Mouse (Mus musculus): ENCODE measurements around the gene Cdh23. TPM values are rescaled to one million over a fixed set of nuclear protein-coding genes. Genes with fewer than 3 reads are reported as not detected.
A peak's percentile ranks its signal among the peaks of the same experiment; 100 is the strongest.

Gene Cdh23
- polyA plus RNA-seq, 1 experiment, result 9.0 TPM

DNA sequence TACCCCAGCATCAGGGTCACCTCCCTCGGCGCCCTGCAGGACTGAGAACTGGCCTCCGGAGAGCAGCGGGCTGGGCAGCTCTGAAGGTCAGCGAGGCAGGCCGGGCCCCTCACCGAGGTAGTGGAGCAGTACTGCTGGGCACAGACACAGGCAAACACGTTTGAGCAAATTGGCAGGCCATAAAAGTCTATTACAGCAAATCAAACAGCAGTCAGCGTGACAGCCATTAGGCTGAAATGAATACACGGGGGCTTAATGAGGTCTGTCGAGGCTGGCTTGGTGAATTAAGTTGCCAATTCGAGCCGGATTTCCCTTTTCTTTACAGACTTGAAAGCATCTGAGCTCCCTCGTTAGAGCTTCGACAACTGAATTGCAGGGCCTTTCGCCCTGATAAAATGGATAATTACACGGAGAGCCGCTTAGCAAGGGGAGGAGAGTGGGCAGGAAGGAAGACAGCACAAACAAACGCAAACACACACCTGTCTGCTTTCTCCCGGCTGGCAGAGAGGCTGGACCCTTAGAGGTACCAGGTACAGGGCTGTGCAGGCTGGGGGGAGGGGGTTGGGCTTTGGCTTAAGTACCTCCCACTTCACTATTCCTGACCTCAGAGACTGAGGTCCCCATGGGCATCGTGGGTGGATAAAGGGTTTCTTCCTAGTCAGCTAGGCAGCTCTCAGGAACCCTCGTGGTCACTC lies 103.3 kb downstream of the Cdh23 start:
- no peak for TF ChIP-seq POLR2A (IDR thresholded peaks at IDR 0.05; ENCODE audit: borderline replicate concordance, extremely low read depth, insufficient read depth, insufficient read length, poor library complexity, severe bottlenecking)
- no peak for TF ChIP-seq CTCF (IDR thresholded peaks at IDR 0.05; ENCODE audit: borderline replicate concordance, extremely low read depth, insufficient read depth, insufficient read length)

DNA sequence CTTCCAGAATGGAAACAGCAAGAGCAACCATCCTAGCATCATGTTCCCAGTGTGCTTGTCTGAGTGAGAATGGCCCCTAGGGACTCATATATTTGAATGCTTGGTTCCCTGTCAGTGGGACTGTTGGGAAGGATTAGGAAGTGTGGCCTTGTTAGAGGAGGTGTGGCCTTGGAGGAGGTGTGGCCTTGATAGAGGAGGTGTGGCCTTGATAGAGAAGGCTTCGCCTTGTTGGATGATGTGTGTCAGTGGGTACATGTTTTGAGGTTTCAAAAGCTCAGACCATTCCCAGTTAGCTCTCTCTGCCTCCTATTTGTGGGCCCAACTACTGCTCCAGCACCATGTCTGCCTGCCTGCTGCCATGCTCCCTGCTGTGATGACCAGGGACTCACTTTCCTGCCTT lies 105.0 kb downstream of the Cdh23 start:
- TF ChIP-seq POLR2A (IDR thresholded peaks at IDR 0.05; ENCODE audit: borderline replicate concordance, extremely low read depth, insufficient read depth, insufficient read length, poor library complexity, severe bottlenecking) (no peak), CTCF (IDR thresholded peaks at IDR 0.05; ENCODE audit: borderline replicate concordance, extremely low read depth, insufficient read depth, insufficient read length) (no peak)
- no peak for DNase-seq (ENCODE audit: low read depth)

More for the DNA sequence above, 103.3 kb downstream of the Cdh23 start:
- peak; percentile 96 for DNase-seq (ENCODE audit: low read depth)

DNA sequence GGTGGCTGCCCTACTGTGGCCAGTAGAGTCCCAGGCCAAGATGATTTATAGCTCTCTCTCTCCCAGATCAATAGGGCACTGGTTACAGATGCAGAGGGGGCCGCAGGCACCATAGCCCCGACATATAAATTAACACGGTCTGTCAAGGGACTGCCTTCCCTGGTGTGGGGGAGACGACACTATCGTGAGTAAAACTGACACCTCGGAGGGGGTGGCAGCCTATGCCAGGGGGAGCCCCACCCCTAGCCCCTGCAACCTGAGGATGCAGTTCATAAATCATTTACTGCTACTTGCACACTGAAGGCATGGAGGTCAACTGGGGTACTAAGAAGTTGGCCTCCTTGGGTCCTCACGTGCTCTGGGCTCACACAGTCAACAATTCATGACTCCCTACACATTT lies 106.0 kb downstream of the Cdh23 start:
- TF ChIP-seq POLR2A (IDR thresholded peaks at IDR 0.05; ENCODE audit: borderline replicate concordance, extremely low read depth, insufficient read depth, insufficient read length, poor library complexity, severe bottlenecking) (no peak), CTCF (IDR thresholded peaks at IDR 0.05; ENCODE audit: borderline replicate concordance, extremely low read depth, insufficient read depth, insufficient read length) (no peak)
- no peak for DNase-seq (ENCODE audit: low read depth)

DNA sequence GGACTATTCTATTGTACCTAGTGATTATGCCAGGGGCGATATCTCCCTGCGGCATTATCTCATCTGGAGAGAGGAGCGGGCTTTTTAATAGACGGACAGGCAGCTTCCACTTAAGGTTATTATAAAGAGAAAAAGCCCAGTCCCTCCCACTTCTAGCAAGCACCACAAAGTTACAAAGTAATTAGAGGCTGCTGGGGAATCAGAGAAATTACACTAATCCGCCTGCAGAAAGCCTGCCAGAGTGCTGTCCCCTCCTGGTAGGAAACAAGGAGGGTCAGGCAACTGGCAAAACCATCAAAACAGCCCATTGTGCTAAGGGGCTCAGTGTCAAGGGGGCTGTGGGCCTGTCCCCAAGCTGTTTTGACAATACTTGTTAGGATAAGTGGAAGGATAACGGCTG lies 110.6 kb downstream of the Cdh23 start:
- TF ChIP-seq CTCF (IDR thresholded peaks at IDR 0.05; ENCODE audit: borderline replicate concordance, extremely low read depth, insufficient read depth, insufficient read length) (no peak), POLR2A (IDR thresholded peaks at IDR 0.05; ENCODE audit: borderline replicate concordance, extremely low read depth, insufficient read depth, insufficient read length, poor library complexity, severe bottlenecking) (no peak)
- peak; percentile 77 for DNase-seq (ENCODE audit: low read depth)

DNA sequence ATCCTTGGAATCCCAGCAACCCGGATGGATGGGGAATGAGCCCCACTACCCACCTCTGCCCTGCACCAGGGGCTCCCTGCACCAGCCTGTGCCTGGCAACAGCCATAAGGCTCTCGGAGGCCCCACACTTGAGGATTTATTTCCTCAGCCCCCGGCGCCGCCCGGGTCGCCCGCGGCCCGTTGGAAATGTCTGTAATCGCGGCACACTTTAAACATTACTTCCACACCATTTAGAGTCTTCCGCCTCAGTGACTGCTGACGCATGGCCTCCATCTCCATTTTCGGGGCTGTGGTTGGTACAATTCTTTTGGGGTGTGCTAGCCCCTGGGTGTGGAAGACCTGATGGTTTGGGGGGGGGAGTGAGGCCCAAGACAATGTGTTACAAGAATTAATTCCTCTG lies 113.3 kb downstream of the Cdh23 start:
- TF ChIP-seq POLR2A (IDR thresholded peaks at IDR 0.05; ENCODE audit: borderline replicate concordance, extremely low read depth, insufficient read depth, insufficient read length, poor library complexity, severe bottlenecking) (no peak), CTCF (IDR thresholded peaks at IDR 0.05; ENCODE audit: borderline replicate concordance, extremely low read depth, insufficient read depth, insufficient read length) (no peak)
- peak; percentile 68 for DNase-seq (ENCODE audit: low read depth)

DNA sequence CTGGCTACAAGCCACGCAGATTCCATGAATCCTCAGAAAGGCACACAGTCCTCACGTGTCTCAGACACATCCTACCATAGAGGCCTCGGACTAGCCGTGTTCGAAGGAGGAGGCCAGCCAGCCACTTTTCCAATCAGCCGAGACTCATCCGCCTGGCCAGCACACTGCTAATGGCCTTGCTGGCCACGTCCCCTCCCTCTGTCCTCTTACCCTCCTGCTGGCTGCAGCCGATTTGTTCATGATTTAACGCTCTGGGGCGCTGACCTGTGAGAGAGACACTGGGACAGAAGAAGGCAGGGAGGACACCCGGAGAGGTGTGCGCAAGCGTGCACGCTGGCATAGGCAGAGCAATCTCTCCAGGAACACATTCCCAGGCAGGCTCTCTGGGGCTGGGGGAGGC lies 115.6 kb downstream of the Cdh23 start:
- TF ChIP-seq CTCF (IDR thresholded peaks at IDR 0.05; ENCODE audit: borderline replicate concordance, extremely low read depth, insufficient read depth, insufficient read length) (no peak), POLR2A (IDR thresholded peaks at IDR 0.05; ENCODE audit: borderline replicate concordance, extremely low read depth, insufficient read depth, insufficient read length, poor library complexity, severe bottlenecking) (no peak)
- no peak for DNase-seq (ENCODE audit: low read depth)

DNA sequence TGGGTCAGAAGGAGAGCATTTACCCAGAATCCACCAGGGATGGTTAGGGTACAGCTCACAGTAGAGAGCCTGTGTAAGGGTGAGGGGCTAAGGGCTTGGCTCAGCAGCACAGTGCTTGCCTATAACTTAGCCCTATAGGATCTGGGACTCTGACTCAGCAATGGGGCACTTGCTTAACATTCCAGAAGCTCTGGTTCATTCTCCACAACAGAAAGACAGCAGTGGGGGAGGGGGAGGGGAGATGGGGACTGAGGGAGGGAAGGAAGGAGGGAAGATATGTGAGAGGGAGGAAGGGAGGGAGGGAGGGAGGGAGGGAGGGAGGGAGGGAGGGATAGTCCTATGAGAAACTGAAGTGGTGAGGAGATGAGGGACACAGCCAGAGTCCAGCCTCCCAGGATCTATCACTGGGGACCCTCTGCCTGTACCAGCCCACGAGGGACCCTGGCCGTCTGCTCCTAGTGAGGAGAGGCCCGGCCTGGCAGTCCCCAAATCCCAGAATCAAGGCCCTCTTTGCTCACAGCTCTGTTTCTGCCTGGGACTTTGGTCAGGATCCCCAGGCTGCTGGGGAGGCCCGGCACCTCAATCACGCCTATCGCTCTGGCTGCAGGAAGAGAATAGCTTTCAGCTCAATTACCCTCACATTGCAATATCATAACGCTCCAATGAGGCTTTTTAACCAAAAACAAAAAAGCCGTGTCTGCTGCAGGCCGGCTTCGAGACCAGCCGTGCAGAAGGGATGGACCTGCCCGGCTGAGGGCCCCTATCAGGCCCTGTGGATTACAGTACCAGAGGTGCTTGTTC lies 117.4 kb downstream of the Cdh23 start:
- no peak for TF ChIP-seq POLR2A (IDR thresholded peaks at IDR 0.05; ENCODE audit: borderline replicate concordance, extremely low read depth, insufficient read depth, insufficient read length, poor library complexity, severe bottlenecking)
- TF ChIP-seq CTCF (IDR thresholded peaks at IDR 0.05; ENCODE audit: borderline replicate concordance, extremely low read depth, insufficient read depth, insufficient read length), result no peak
- DNase-seq (ENCODE audit: low read depth), result peak; percentile 80

DNA sequence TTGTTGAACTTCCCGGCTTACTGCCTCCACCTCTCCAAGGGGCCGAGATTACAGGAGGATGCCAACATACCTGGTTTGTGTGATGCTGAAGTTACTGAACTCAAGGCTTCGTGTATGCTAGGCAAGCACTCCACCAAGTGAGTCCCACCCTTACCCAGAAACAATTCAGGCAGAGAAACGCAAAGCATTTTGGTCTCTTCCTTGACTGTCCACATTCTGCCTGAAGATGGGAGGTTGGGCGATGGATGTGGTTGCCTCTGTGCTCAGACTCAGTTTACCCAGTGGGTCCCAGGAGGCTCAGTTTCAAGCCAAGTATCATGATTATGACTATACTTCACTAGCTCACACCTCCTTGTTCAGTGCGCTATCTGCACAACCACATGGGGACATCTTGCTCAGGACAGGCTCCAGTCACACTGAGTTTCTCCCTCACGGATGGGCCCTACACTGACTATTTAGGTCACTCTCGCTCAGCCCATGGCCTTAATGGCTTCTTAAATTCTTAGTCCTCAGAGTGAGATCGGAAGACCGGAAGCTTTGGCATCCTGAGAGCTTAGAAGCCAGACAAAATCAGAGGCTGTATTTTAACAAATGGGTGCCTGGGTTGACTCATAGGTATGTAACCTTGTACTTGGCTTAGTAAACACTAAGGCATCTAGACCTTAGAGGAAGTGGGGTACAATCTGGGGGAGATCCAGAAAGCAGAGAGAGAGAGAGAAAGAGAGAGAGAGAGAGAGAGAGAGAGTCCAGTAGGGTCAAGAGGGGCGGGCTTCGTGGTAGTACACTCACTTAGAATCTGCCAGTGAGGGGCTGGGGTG lies 118.2 kb downstream of the Cdh23 start:
- TF ChIP-seq POLR2A (IDR thresholded peaks at IDR 0.05; ENCODE audit: borderline replicate concordance, extremely low read depth, insufficient read depth, insufficient read length, poor library complexity, severe bottlenecking) (no peak), CTCF (IDR thresholded peaks at IDR 0.05; ENCODE audit: borderline replicate concordance, extremely low read depth, insufficient read depth, insufficient read length) (no peak)

DNA sequence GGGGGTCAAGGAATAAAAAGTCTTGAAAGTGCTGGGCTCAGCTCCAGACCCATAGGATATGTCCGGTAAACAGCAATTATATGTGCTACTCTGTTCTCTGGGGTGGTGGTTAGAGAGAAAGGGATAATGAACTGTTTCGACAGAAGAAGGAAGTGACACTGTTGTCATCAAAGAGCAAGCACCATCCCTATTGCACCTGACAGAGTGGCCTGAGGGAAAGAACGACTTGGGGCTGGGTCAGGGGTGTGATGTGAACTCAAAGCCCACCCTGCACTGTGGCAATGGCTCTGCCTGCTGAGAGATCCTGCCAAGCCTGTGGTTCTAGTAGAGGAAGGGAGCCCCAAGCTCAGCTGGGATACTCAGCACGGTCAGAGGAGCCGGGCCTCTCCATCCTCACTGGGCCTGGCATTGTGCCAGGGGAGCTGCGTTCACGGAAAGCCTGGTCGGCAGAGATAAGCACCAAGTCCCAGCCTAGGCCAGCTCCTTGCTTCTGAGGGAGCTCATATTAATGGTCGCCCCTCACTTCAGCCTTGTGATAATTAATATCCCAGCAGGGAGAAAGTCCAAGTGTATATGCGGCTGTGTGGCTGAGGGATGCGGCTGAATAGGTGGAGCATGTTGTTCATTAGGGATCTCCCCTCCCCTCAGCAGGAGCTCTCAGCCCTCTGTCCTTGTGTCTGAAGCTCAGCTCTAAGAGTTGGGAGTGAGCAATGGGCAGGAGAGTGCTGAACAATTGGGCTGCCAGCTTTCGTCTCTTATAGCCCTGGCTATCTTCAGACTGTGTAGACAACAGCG lies 119.0 kb downstream of the Cdh23 start:
- TF ChIP-seq CTCF (IDR thresholded peaks at IDR 0.05; ENCODE audit: borderline replicate concordance, extremely low read depth, insufficient read depth, insufficient read length), result no peak
- TF ChIP-seq POLR2A (IDR thresholded peaks at IDR 0.05; ENCODE audit: borderline replicate concordance, extremely low read depth, insufficient read depth, insufficient read length, poor library complexity, severe bottlenecking), result no peak
- DNase-seq (ENCODE audit: low read depth), result peak; percentile 72

More for the DNA sequence above, 118.2 kb downstream of the Cdh23 start:
- DNase-seq (ENCODE audit: low read depth), result no peak

DNA sequence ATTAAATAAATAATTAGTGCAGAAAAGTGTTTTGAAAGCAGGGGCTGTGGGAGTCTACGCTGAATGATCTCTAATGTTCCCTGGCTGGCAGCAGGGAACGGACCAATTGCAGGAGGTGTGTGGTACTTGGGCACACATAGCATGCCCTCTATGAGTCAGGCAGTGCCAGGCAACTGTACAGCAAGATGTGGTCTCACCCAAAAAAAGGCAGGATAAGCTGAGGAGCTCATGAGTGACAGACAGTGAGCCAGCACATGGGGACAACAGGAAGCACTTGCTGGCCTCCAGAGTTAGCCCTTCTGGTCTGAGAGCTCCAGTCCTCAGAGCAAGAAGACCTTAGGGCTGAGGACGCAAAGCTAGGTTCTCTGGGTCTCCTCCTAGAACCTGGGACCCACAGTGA lies 121.4 kb downstream of the Cdh23 start:
- DNase-seq (ENCODE audit: low read depth), result no peak
- TF ChIP-seq CTCF (IDR thresholded peaks at IDR 0.05; ENCODE audit: borderline replicate concordance, extremely low read depth, insufficient read depth, insufficient read length) (no peak), POLR2A (IDR thresholded peaks at IDR 0.05; ENCODE audit: borderline replicate concordance, extremely low read depth, insufficient read depth, insufficient read length, poor library complexity, severe bottlenecking) (no peak)

Measured in brain, embryonic 14.5 days (tissue).